Mouse (Mus musculus) cortical plate, adult 2 months (tissue): ENCODE data around the gene Tcf12.

Experiments used
- CTCF ChIP-seq: fragments of 200-500 bp; IDR thresholded peaks from 2 replicates; pipeline ENCODE4 v1.5.1; 2011; ENCODE audit warnings: mild to moderate bottlenecking, control low read depth, low read length; ENCODE audit not compliant: insufficient read depth; ENCODE audit errors: extremely low read depth
- POLR2A ChIP-seq: fragments of 200-500 bp; IDR thresholded peaks from 2 replicates; pipeline ENCODE4 v1.6.1; 2011; ENCODE audit warnings: mild to moderate bottlenecking, low read length, control low read depth; ENCODE audit not compliant: insufficient read depth; ENCODE audit errors: extremely low read depth

GRCm38 (mm10) chr9:71818453-71818852 is 293.2 kb downstream of the Tcf12 start:
- TF ChIP-seq POLR2A (no peak), CTCF (no peak)
